Mouse (Mus musculus): ENCODE measurements at regions not wholly inside any gene's neighbourhood (a gene's known extent, or its start where the extent isn't known, plus 50 kb on each side); places are given as distances from the start of the nearest gene placed in this dataset.

GRCm38 (mm10) chr13:97459106-97459505 is 218.2 kb downstream of the Enc1 start:
- no peak for ATAC-seq (replicated peaks; ENCODE audit: poor library complexity)

- ATAC-seq (replicated peaks; ENCODE audit: poor library complexity) = no peak
Observed at GRCm38 (mm10) chr13:97455961-97456360, 215.1 kb downstream of the Enc1 start.

GRCm38 (mm10) chr13:97454715-97455114 is 213.8 kb downstream of the Enc1 start:
- ATAC-seq (replicated peaks; ENCODE audit: poor library complexity) = no peak

DNA sequence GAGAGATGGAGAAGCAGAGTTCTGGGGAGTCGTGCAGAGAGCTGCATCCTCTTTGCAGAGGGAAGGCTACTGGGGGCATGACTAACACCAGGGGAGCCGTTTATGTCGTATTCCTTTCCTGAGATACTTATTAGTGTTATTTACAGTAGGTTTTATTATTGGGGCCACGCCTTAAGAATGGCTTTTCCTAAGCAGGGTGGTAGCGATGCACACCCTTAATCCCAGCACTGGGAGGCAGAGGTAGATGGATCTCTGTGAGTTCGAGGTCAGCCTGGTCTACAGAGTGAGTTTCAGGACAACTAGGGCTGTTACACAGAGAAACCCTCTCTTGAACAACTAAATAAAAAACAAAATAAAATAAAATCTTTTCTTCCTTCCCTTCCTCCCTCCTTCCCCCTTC is 212.6 kb downstream of the Enc1 start:
- ATAC-seq (replicated peaks; ENCODE audit: poor library complexity) = no peak

DNA sequence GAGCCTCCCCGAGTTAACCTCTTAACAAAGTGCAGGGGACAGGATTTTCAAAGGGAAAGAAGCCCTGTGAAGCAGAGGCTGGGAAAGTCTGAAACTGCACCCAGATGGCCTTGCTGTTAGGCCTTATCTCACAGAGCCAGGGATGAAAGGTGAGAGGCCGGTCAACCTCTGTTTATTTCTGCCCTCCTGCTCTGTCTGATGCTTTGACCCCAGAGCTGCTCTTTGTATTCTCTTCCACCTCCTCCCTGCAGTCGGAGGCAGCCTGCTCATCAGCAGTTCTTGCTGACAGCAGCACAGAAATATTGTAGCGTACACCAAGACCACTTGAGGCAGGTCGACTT is 212.2 kb downstream of the Enc1 start:
- peak; percentile 71 for ATAC-seq (replicated peaks; ENCODE audit: poor library complexity)

DNA sequence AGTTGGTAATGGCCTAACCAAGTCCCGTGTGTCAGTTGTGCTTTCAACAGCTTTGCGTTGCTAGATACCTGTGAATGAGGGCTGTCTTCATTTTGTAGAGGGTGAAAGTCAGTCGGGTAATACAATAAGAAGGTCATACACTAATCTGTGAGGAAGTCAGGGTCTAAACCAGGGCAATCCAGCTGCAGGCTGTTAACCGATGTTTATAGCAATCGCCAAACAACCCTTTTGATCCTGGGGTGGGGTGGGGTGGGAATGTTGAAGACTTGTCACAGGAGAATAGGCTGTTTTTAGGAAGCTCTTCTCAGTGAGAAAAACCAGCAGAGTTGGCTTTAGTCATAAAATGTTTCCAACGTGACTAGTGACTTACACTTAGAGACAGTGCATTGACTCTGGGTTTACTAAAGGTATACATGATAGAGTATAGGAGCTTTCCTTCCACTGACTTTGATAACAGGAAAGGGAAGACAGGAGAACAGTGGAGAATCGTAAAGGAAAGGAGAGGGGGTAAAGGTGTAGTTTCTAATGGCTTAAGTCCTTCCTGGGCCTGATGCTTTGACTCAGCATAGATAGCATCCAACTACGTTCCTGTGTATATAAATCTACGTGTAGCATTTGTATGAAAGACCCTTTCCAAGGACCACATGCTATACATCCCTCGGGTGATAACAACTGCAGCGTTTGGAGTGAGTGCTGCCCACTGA is 211.6 kb downstream of the Enc1 start:
- 0 out of 2 replicates have a peak, but pooled peaks have one; percentile 1 for ATAC-seq (replicated peaks; ENCODE audit: poor library complexity)

DNA sequence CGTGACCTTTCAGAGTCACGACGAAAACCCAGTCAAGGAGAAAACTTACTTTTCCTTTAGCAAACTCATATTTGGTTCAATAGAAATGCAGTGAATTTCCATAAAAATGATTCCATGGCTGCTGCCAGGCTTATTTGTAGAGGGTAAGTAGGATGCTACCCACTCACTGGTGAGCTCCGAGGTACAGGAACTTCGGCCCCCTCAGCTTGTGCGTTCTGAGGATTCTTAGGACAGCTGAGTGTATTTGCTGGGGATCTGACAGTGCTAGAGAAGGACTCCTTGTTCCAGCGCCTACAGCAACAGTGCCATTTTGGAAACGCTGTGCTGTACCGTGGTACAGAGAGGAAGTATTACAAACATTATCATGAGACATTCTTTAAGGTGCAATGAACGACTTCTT is 210.4 kb downstream of the Enc1 start:
- no peak for ATAC-seq (replicated peaks; ENCODE audit: poor library complexity)

DNA sequence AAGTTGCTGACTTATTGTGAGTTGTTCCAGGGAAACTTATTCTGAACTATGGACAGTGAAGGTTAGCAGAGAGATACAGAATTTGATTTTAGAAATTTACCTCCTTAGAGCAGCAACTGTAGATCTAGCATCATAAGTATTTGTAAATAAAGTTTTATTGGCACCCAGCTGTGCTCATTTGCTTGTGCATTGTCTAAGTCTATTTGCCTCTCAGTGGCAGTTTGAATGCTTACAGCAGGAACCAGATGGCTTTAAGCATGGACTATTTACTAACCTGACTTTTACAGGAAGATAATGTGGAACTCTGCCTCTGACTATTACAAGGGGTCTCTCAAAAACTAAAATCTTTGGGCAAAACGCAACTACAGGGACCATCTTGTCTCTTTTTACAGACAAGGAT is 207.2 kb downstream of the Enc1 start:
- ATAC-seq (replicated peaks; ENCODE audit: poor library complexity) = no peak

DNA sequence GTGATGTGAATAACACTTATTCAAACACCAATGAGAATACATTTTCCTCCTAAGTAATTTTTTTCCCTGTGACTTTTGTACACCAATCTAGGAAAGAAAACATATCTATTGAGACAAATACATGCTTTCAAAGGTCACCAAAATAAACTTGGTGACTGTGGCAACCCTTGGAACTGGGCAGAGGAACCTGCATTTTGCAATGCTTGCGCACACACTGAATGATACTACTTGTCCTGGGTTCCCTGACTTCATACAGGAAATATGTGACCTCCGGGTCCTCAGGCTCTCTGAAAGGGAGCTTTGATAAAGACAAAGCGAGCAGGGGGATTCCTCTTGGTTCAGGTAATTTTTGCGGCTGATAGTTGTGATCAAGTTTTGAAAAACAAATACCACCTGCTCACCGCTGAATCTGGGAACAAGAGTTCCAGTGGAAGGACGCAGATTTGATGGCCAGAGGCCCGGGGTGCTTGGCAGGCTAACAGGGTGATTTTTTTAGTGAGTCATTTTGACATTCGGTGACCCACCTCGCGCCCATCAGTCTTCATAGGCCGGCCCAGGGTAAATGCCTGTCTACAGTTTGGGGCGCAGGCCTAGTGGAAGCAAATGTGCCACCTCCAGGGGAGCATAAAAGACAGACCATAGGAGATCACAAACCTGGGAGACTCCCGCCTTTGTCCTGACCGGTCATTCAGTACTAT is 203.0 kb downstream of the Enc1 start:
- no peak for ATAC-seq (replicated peaks; ENCODE audit: poor library complexity)

GRCm38 (mm10) chr13:97442806-97443205 is 201.9 kb downstream of the Enc1 start:
- peak; percentile 13; the same call in 1 of the 2 replicates for ATAC-seq (replicated peaks; ENCODE audit: poor library complexity)

DNA sequence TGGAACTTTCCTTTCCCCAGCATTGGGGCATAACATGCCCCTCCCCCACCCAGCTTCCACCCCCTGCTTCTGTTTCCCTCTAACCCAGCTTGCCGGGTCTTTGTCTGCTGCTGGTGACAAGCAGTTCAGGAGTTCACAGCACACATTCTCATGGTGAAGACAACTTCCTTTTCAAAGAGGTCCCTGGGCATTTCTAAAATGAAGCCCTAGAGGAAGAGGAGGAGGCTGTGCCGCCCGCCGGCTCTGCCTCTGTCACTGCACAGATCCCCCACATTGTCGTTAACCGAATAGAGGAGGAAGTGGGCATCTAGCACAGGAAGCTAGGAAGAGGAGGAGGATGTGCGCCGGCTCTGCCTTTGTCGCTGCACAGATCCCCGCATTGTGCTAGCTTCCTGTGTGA is 201.4 kb downstream of the Enc1 start:
- ATAC-seq (replicated peaks; ENCODE audit: poor library complexity) = peak; percentile 78

DNA sequence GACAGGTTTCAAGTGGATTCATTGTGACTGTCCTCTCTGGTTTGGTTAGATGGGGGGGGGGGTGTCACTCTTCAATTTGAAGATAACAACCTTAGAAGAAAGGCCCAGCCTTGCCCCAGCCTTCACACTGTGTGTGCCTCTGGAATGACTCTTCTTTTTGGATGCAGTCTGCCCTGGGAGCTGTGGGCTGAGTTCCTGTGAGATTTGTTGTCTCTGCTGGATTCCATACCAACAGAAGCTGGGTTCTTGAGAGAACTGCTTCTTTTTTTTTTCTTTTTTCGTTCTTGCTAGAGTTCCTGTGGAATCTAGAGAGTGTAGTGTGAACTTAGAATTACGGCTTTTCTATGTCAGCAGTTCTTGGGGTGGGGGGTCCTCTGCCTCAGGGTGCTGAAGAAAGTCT is 200.9 kb downstream of the Enc1 start:
- no peak for ATAC-seq (replicated peaks; ENCODE audit: poor library complexity)

DNA sequence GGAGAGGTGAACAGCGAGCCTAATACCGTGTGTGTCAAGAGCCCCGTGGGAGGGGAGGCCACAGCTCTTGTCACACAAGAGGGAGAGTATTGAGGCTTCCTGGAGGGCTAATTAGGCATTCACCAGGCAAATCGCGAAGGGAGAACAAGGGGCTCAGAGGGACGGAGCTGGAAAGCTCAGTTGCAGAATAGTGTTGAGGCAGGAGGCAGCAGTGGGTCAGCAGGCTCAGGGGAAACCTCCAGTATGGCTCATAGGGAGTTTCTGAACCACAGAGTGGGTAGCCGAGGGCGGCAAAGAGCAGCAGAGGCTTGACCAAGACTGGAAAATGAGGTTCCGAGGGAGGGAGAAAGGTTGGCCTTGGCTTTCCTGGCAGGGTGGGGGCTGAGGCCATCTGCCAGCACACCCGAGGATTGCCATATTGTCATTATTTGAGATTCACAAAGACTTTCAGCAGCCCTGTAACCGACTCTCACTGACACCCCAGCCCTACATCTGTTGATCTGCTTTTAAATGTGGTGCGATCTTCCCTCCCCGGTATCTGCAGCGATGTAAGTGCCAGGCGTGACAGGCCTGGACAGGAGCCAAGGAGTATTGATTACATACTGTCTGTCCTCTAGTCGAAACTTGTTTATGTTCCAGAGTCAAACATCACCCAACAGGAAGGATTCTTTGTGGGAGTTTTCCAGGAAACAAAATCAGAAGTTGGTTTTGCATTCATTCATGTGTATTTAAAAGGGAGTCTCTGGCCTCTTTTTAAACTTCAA is 198.5 kb downstream of the Enc1 start:
- no peak for ATAC-seq (replicated peaks; ENCODE audit: poor library complexity)

- peak; percentile 44 for ATAC-seq (replicated peaks; ENCODE audit: poor library complexity)
Observed at GRCm38 (mm10) chr13:97438692-97439091, 197.8 kb downstream of the Enc1 start.

GRCm38 (mm10) chr13:97438277-97438676 is 197.4 kb downstream of the Enc1 start:
- no peak for ATAC-seq (replicated peaks; ENCODE audit: poor library complexity)

DNA sequence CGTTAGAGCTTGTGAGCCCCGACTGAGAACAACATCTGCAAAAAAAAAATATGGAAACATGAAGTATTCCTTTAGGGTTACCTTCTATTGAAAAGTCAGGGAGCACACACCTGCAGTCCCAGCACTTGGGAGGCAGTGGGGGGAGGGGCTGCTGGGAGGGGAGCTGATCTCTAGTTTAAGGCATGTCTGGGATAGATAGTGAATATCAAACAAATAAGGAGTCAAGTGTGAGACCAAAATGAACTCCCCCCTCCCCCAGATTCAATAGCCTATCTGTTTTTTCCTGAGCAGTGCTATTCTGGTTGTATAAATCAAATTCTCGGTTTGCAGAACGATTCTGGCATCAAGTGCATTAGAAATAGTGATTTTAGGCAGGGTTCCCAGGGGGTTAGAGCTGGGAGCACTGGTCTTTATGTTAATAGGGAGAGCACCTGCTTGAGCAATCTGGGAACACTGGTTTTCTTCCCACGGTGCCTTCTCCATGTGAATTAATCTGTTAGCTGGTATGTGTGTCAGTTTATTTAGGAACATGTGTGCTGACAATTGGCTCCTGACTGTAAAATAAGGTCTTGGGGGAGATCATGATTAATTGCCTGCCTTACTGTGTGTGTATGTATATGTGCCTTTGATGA is 195.9 kb downstream of the Enc1 start:
- no peak for ATAC-seq (replicated peaks; ENCODE audit: poor library complexity)

DNA sequence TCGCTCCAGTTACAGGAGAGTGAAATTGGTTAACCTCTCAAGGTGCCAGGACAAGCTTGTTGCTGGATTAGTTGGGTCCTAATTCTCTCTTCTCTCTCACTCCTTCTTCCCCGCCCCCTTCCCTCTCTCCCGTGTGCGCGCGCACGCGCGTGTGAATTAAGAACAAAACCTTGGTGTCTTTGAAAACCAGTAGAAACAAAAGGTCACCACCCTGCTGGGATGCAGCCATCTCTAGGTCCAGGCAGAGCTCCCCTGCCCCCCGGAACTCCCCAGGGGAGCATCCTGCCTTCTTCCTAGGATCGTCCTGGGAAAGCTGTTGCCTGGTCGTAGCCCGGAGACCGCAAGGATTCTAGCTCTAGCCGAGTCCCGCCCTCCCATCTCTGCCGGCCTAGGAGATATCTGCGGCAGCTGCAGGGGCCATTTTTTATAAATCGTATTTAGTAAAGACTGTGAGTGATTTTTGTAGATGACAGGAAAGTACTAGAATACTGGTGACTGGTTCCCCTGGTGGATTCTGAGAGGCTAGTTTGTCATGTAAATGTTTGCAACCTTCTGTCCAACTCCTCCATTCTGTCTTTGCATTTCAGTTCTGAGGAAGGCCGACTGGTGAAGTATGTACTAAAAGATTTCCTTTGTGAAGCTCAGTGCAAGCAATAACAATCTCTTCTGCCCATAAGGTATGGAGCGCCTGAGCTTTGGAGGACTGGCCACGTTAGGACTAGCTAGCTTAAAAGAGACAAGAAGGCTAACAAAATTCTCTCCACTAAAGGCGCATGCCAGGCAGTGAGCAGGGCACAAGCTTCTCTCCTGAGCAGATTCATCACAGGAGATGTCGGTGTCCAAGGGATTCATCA is 195.2 kb downstream of the Enc1 start:
- ATAC-seq (replicated peaks; ENCODE audit: poor library complexity) = 0 out of 2 replicates have a peak, but pooled peaks have one; percentile 34

DNA sequence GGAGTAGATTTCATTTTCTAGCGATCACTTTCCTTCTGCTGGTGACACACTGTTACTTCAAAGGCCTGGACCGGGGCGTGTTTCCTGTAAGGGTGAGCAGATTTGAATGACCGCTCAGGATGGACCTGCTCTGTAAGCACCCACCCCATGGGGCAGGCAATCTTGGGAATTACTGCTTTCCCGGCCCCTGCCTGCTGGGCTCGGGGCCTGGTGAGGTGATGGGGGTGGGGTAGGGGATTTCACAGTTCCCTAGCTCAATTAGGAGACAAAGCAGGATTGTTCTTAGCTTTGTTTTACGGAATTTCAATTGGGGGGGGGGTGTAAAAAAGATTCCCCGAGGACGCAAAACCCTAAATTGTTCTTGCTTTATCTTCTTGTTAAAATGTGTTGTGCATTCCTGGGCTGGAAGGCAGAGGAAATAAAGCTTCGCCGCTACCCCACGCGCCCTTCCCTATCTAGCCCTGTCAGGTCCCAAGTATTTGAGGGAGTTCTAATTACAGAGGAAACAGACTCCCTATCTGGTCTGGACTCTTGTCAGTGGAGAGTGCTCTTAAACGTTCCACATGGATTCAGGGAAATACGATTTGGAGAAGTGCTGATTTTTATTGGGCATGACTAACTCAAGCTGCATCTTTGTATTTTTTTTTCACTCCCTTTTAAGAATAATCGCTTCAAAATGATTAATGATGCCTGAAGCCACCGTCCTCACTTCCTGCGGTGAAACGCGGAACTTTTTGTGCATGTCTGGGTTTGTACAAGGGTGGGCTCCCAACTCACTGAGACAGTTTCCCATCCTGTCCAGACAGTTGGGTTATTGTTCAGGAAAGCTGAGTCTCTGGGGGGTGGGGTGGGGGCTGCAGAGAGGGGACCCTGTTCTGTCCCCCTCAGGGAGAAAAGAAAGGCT is 194.3 kb downstream of the Enc1 start:
- ATAC-seq (replicated peaks; ENCODE audit: poor library complexity) = no peak

GRCm38 (mm10) chr13:97434167-97434566 is 193.3 kb downstream of the Enc1 start:
- no peak for ATAC-seq (replicated peaks; ENCODE audit: poor library complexity)

DNA sequence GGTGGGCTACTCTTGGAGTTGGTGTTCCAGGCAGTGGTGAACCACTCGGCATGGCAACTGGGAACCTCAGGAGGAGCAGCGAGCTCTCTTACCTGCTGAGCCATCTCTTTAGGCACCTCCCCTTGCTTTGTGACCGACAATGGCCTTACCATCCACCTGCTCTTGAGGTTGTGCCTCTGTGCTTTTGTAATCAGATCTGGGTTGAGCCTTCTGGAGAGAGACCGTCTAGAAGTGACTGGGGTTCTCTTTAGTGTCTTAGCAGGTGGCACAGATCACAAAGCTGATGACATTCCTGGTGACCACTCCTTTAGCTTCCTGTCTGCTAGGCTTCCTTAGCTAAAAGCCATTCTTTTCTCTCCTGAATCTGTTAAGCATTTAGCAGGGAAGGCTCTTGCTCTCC is 191.7 kb downstream of the Enc1 start:
- no peak for ATAC-seq (replicated peaks; ENCODE audit: poor library complexity)

All from megakaryocyte progenitor cell, adult 5-6 weeks (primary cell).